In genomic region chr14:62215071-62215470, GRCm38 (mm10) we compare ENCODE assay signal across 17 mouse cellular contexts.
"Had no signal": no experiment of that assay in that cellular context is flagged by ENCODE, and none has a peak within 500 bp of the region (broad histone marks: within the 10 kb centered on the region; RNA-seq: fewer than 3 reads in every experiment).

No protein-coding gene starts in this region.

- H3K27ac ChIP-seq: liver, embryonic 13.5 days; liver, embryonic 15.5 days; macrophage; midbrain, embryonic 13.5 days; midbrain, embryonic 15.5 days; neural tube, embryonic 12.5 days; stomach, embryonic 15.5 days; stomach, postnatal 0 days had no signal

- H3K9me3 ChIP-seq: liver, embryonic 13.5 days; liver, embryonic 15.5 days; megakaryocyte, embryonic 14.5 days; midbrain, embryonic 13.5 days; midbrain, embryonic 15.5 days; neural tube, embryonic 12.5 days; stomach, embryonic 15.5 days had no signal

- H3K27me3 ChIP-seq: liver, embryonic 13.5 days; liver, embryonic 15.5 days; midbrain, embryonic 13.5 days; midbrain, embryonic 15.5 days; neural tube, embryonic 12.5 days; stomach, embryonic 15.5 days had no signal

- H3K4me1 ChIP-seq: liver, embryonic 13.5 days; liver, embryonic 15.5 days; megakaryocyte, embryonic 14.5 days; midbrain, embryonic 13.5 days; midbrain, embryonic 15.5 days; neural tube, embryonic 12.5 days; stomach, embryonic 15.5 days had no signal

- H3K36me3 ChIP-seq: liver, embryonic 13.5 days; liver, embryonic 15.5 days; midbrain, embryonic 13.5 days; midbrain, embryonic 15.5 days; neural tube, embryonic 12.5 days; stomach, embryonic 15.5 days had no signal

- H3K4me3 ChIP-seq: liver, embryonic 13.5 days; liver, embryonic 15.5 days; megakaryocyte, embryonic 14.5 days; midbrain, embryonic 13.5 days; midbrain, embryonic 15.5 days; neural tube, embryonic 12.5 days; stomach, embryonic 15.5 days had no signal

- ATAC-seq: liver, postnatal 0 days; midbrain, embryonic 13.5 days; midbrain, embryonic 15.5 days had no signal

- H3K4me2 ChIP-seq: liver, embryonic 11.5 days; liver, embryonic 13.5 days; liver, embryonic 15.5 days; midbrain, embryonic 11.5 days; midbrain, embryonic 13.5 days; midbrain, embryonic 15.5 days; neural tube, embryonic 12.5 days; stomach, embryonic 15.5 days had no signal

- H3K9ac ChIP-seq: liver, embryonic 13.5 days; liver, embryonic 15.5 days; liver, postnatal 0 days; midbrain, embryonic 13.5 days; midbrain, embryonic 15.5 days; neural tube, embryonic 12.5 days; stomach, embryonic 15.5 days had no signal

- DNase-seq: liver, embryonic 13.5 days; liver, postnatal 0 days; lung, postnatal 14 days; right cerebral cortex, postnatal 14 days; thymus, adult 2 months; thymus, postnatal 25 days; thymus, postnatal 4 days had no signal
